17 mouse cellular contexts compared by ENCODE assay signal in genomic region chr14:46767116-46767515, GRCm38 (mm10). TPM values are rescaled to one million over a fixed set of nuclear protein-coding genes. Genes with fewer than 3 reads are reported as not detected.
A peak's percentile ranks its signal among the peaks of the same experiment; 100 is the strongest.
DNase-seq lines count a peak whose midpoint lies in the region; ATAC-seq lines count a peak whose summit lies in the region.
"Had no signal": no experiment of that assay in that cellular context is flagged by ENCODE, and none has a peak within 500 bp of the region (broad histone marks: within the 10 kb centered on the region; RNA-seq: fewer than 3 reads in every experiment).

No protein-coding gene starts in this region.

- no peak overlapping the region for H3K4me2 ChIP-seq in forebrain, embryonic 15.5 days (replicated peaks)
- H3K4me2 ChIP-seq in forebrain, embryonic 12.5 days, result no peak overlapping the region
- H3K4me2 ChIP-seq: heart, embryonic 15.5 days; hindbrain, embryonic 12.5 days had no signal

- H3K27ac ChIP-seq in forebrain, embryonic 15.5 days (replicated peaks), result no peak overlapping the region
- no peak overlapping the region for H3K27ac ChIP-seq in forebrain, embryonic 12.5 days
- no peak overlapping the region for H3K27ac ChIP-seq in embryonic facial prominence, embryonic 10.5 days (replicated peaks)
- H3K27ac ChIP-seq: heart, embryonic 15.5 days; hindbrain, embryonic 12.5 days had no signal

- H3K4me1 ChIP-seq in forebrain, embryonic 15.5 days, result no peaks in the 10 kb centered on the region; the same call in 1 of the 2 replicates
- H3K4me1 ChIP-seq in forebrain, embryonic 12.5 days, result 0 out of 2 replicates have a peak, but pooled peaks cover under 1% of the 10 kb centered on the region
- no peaks in the 10 kb centered on the region for H3K4me1 ChIP-seq in embryonic facial prominence, embryonic 10.5 days
- H3K4me1 ChIP-seq: heart, embryonic 15.5 days; hindbrain, embryonic 12.5 days had no signal

- ATAC-seq in forebrain, embryonic 15.5 days (replicated peaks), result peak; percentile 87
- no peak for ATAC-seq in forebrain, embryonic 12.5 days (ENCODE audit: low FRiP score)
- ATAC-seq: liver, postnatal 0 days; midbrain, embryonic 16.5 days had no signal

- peak; percentile 66 for DNase-seq in right cerebral cortex, postnatal 4 days
- DNase-seq in right cerebral cortex, postnatal 36 days (ENCODE audit: low spot score in 2 of 2), result no peak
- DNase-seq in layer of hippocampus, adult 11-12 months (ENCODE audit: low spot score), result peak; percentile 61
- DNase-seq in telencephalon, adult 2 months (ENCODE audit: low read depth, low spot score), result peak; percentile 27
- no peak for DNase-seq in embryonic facial prominence, embryonic 10.5 days (ENCODE audit: low spot score)
- DNase-seq in spleen, postnatal 4 days (ENCODE audit: low spot score in 2 of 2), result no peak
- DNase-seq: adrenal gland, adult 8-10 months; B cell, adult 2 months; kidney, adult 18-20 months; kidney, postnatal 25 days; liver, postnatal 0 days; thymus, adult 2 months had no signal

- H3K4me3 ChIP-seq in forebrain, embryonic 15.5 days, result no peak overlapping the region
- H3K4me3 ChIP-seq in forebrain, embryonic 12.5 days (replicated peaks), result no peak overlapping the region
- no peak overlapping the region for H3K4me3 ChIP-seq in embryonic facial prominence, embryonic 10.5 days
- H3K4me3 ChIP-seq: heart, embryonic 15.5 days; hindbrain, embryonic 12.5 days had no signal

- 61% methylated on average over 12 of the region's 12 CpGs for WGBS in forebrain, embryonic 15.5 days
- WGBS in forebrain, embryonic 12.5 days, result 83% methylated on average over 12 of the region's 12 CpGs
- WGBS in embryonic facial prominence, embryonic 10.5 days, result 89% methylated on average over 12 of the region's 12 CpGs

- peaks cover 12% of the 10 kb centered on the region; the same call in 1 of the 2 replicates for H3K36me3 ChIP-seq in forebrain, embryonic 15.5 days
- H3K36me3 ChIP-seq in forebrain, embryonic 12.5 days (replicated peaks), result peaks cover 48% of the 10 kb centered on the region
- peaks cover 67% of the 10 kb centered on the region for H3K36me3 ChIP-seq in embryonic facial prominence, embryonic 10.5 days (replicated peaks)

- no peaks in the 10 kb centered on the region for H3K9me3 ChIP-seq in forebrain, embryonic 15.5 days
- no peaks in the 10 kb centered on the region for H3K9me3 ChIP-seq in forebrain, embryonic 12.5 days
- no peaks in the 10 kb centered on the region for H3K9me3 ChIP-seq in embryonic facial prominence, embryonic 10.5 days
- H3K9me3 ChIP-seq: heart, embryonic 15.5 days; hindbrain, embryonic 12.5 days had no signal

- no peak overlapping the region for H3K9ac ChIP-seq in forebrain, embryonic 15.5 days (replicated peaks)
- H3K9ac ChIP-seq in forebrain, embryonic 12.5 days, result no peak overlapping the region
- H3K9ac ChIP-seq: heart, embryonic 15.5 days; hindbrain, embryonic 12.5 days; liver, postnatal 0 days had no signal

- 0 out of 2 replicates have a peak, but pooled peaks cover 6% of the 10 kb centered on the region for H3K27me3 ChIP-seq in forebrain, embryonic 15.5 days
- H3K27me3 ChIP-seq in forebrain, embryonic 12.5 days, result no peaks in the 10 kb centered on the region
- no peaks in the 10 kb centered on the region for H3K27me3 ChIP-seq in embryonic facial prominence, embryonic 10.5 days (replicated peaks; ENCODE audit: low read depth, poor library complexity, severe bottlenecking)
- H3K27me3 ChIP-seq: heart, embryonic 15.5 days; hindbrain, embryonic 12.5 days had no signal

RNA-seq across cellular contexts. Expression of gene Cdkn3, which starts 6.8 kb away (rescaled TPM):
- polyA plus RNA-seq in forebrain, embryonic 15.5 days (2015; fragmentation: Nextera tagmentation; extraction: Ambion mirVana), result 16.8 and 18.8 TPM in 2 replicates
- polyA plus RNA-seq in forebrain, embryonic 12.5 days (2016; fragmentation: Nextera tagmentation; extraction: Ambion mirVana), result 37.0 and 45.9 TPM in 2 replicates
- 41.3 and 43.1 TPM in 2 replicates for polyA plus RNA-seq in embryonic facial prominence, embryonic 10.5 days (2016; fragmentation: Nextera tagmentation; extraction: Ambion mirVana)

RNA-seq across cellular contexts. Expression of gene Cnih1, which starts 21.1 kb away (rescaled TPM):
- polyA plus RNA-seq in forebrain, embryonic 15.5 days (2015; fragmentation: Nextera tagmentation; extraction: Ambion mirVana), result 145 and 150 TPM in 2 replicates
- 176 and 181 TPM in 2 replicates for polyA plus RNA-seq in forebrain, embryonic 12.5 days (2016; fragmentation: Nextera tagmentation; extraction: Ambion mirVana)
- 191 and 195 TPM in 2 replicates for polyA plus RNA-seq in embryonic facial prominence, embryonic 10.5 days (2016; fragmentation: Nextera tagmentation; extraction: Ambion mirVana)

RNA-seq across cellular contexts. Expression of gene Gmfb, which starts 54.9 kb away (rescaled TPM):
- 103 and 116 TPM in 2 replicates for polyA plus RNA-seq in forebrain, embryonic 15.5 days (2015; fragmentation: Nextera tagmentation; extraction: Ambion mirVana)
- 107 and 110 TPM in 2 replicates for polyA plus RNA-seq in forebrain, embryonic 12.5 days (2016; fragmentation: Nextera tagmentation; extraction: Ambion mirVana)
- 101 and 107 TPM in 2 replicates for polyA plus RNA-seq in embryonic facial prominence, embryonic 10.5 days (2016; fragmentation: Nextera tagmentation; extraction: Ambion mirVana)

Comparison
In these comparisons a context has a peak if more than half of its experiments do, and no peak if none do; other contexts are left out.
1. DNase-seq: peak in right cerebral cortex, postnatal 4 days (single experiment), layer of hippocampus, adult 11-12 months (single experiment) and telencephalon, adult 2 months (single experiment); none in right cerebral cortex, postnatal 36 days (0 of 2), embryonic facial prominence, embryonic 10.5 days (single experiment) and spleen, postnatal 4 days (0 of 2).